Mouse (Mus musculus): ENCODE results near the gene Qars. TPM values are rescaled to one million over a fixed set of nuclear protein-coding genes. Genes with fewer than 3 reads are reported as not detected.

The Qars gene
- polyA plus RNA-seq, 1 experiment from 2014 or later: 138 TPM

- no peak overlapping the region for H3K9ac ChIP-seq (ENCODE audit: low read length)
- peaks cover 7% of the 10 kb centered on the region; the same call in 1 of the 2 replicates for H3K36me3 ChIP-seq (ENCODE audit: control insufficient read depth, insufficient read depth, low read length)
- H3K4me3 ChIP-seq (ENCODE audit: low read depth, low read length): no peak overlapping the region
- H3K4me1 ChIP-seq (ENCODE audit: control insufficient read depth, insufficient read depth, low read length): no peaks in the 10 kb centered on the region
- H3K4me2 ChIP-seq (ENCODE audit: low read depth, severe bottlenecking): no peak overlapping the region
- DNase-seq (ENCODE audit: low spot score): no peak
- ATAC-seq (ENCODE audit: insufficient number of reproducible peaks, low FRiP score, low TSS enrichment, low read depth): no peak
- H3K27ac ChIP-seq (replicated peaks; ENCODE audit: low read depth, low read length): no peak overlapping the region
- no peaks in the 10 kb centered on the region for H3K9me3 ChIP-seq (ENCODE audit: control insufficient read depth, low read length)
- WGBS: 70% methylated on average over 5 of the region's 5 CpGs
- H3K27me3 ChIP-seq (ENCODE audit: control insufficient read depth, insufficient read depth, low read length): no peaks in the 10 kb centered on the region
Observed at GRCm38 (mm10) chr9:108469430-108469829, 38.1 kb upstream of the Qars start.

GRCm38 (mm10) chr9:108469845-108470244, 37.7 kb upstream of the Qars start:
- no peak overlapping the region for H3K4me2 ChIP-seq (ENCODE audit: low read depth, severe bottlenecking)
- no peak for DNase-seq (ENCODE audit: low spot score)
- WGBS: 77% methylated on average over 4 of the region's 4 CpGs
- no peak overlapping the region for H3K27ac ChIP-seq (replicated peaks; ENCODE audit: low read depth, low read length)
- H3K4me3 ChIP-seq (ENCODE audit: low read depth, low read length): no peak overlapping the region
- peaks cover 7% of the 10 kb centered on the region; the same call in 1 of the 2 replicates for H3K36me3 ChIP-seq (ENCODE audit: control insufficient read depth, insufficient read depth, low read length)
- H3K9ac ChIP-seq (ENCODE audit: low read length): no peak overlapping the region
- no peaks in the 10 kb centered on the region for H3K27me3 ChIP-seq (ENCODE audit: control insufficient read depth, insufficient read depth, low read length)
- no peaks in the 10 kb centered on the region for H3K4me1 ChIP-seq (ENCODE audit: control insufficient read depth, insufficient read depth, low read length)
- no peak for ATAC-seq (ENCODE audit: insufficient number of reproducible peaks, low FRiP score, low TSS enrichment, low read depth)
- H3K9me3 ChIP-seq (ENCODE audit: control insufficient read depth, low read length): no peaks in the 10 kb centered on the region

- no peak overlapping the region for H3K4me3 ChIP-seq (ENCODE audit: low read depth, low read length)
- H3K9ac ChIP-seq (ENCODE audit: low read length): no peak overlapping the region
- H3K27me3 ChIP-seq (ENCODE audit: control insufficient read depth, insufficient read depth, low read length): no peaks in the 10 kb centered on the region
- no peak overlapping the region for H3K27ac ChIP-seq (replicated peaks; ENCODE audit: low read depth, low read length)
- no peaks in the 10 kb centered on the region for H3K36me3 ChIP-seq (ENCODE audit: control insufficient read depth, insufficient read depth, low read length)
- 67% methylated on average over 1 of the region's 1 CpGs for WGBS
- H3K9me3 ChIP-seq (ENCODE audit: control insufficient read depth, low read length): no peaks in the 10 kb centered on the region
- no peak for DNase-seq (ENCODE audit: low spot score)
- H3K4me2 ChIP-seq (ENCODE audit: low read depth, severe bottlenecking): no peak overlapping the region
- H3K4me1 ChIP-seq (ENCODE audit: control insufficient read depth, insufficient read depth, low read length): peaks cover 4% of the 10 kb centered on the region; the same call in 1 of the 2 replicates
- no peak for ATAC-seq (ENCODE audit: insufficient number of reproducible peaks, low FRiP score, low TSS enrichment, low read depth)
Observed at GRCm38 (mm10) chr9:108474528-108474927, 33.0 kb upstream of the Qars start.

- Histone ChIP-seq H3K27me3 (ENCODE audit: control insufficient read depth, insufficient read depth, low read length) (no peaks in the 10 kb centered on the region), H3K36me3 (ENCODE audit: control insufficient read depth, insufficient read depth, low read length) (peaks cover 6% of the 10 kb centered on the region; the same call in 1 of the 2 replicates), H3K9ac (ENCODE audit: low read length) (peak overlapping the region; percentile 28), H3K9me3 (ENCODE audit: control insufficient read depth, low read length) (no peaks in the 10 kb centered on the region), H3K4me1 (ENCODE audit: control insufficient read depth, insufficient read depth, low read length) (peaks cover 7% of the 10 kb centered on the region), H3K4me2 (ENCODE audit: low read depth, severe bottlenecking) (peak overlapping the region; percentile 37), H3K27ac (replicated peaks; ENCODE audit: low read depth, low read length) (peak overlapping the region; percentile 67), H3K4me3 (ENCODE audit: low read depth, low read length) (peak overlapping the region; percentile 31)
- WGBS: under 1% methylated on average over 20 of the region's 20 CpGs
- DNase-seq (ENCODE audit: low spot score): peak; percentile 90
- ATAC-seq (ENCODE audit: insufficient number of reproducible peaks, low FRiP score, low TSS enrichment, low read depth): no peak
Observed at GRCm38 (mm10) chr9:108478638-108479156, 28.8 kb upstream of the Qars start.

GRCm38 (mm10) chr9:108479241-108479640, 28.3 kb upstream of the Qars start:
- no peak for ATAC-seq (ENCODE audit: insufficient number of reproducible peaks, low FRiP score, low TSS enrichment, low read depth)

GRCm38 (mm10) chr9:108479721-108480351, 27.7 kb upstream of the Qars start, which contains the start of gene Lamb2:
TSS of gene Lamb2 (plus strand) at chr9:108479736.
- peak; percentile 46 for DNase-seq (ENCODE audit: low spot score)
- 14% methylated on average over 10 of the region's 10 CpGs for WGBS
- H3K4me2 ChIP-seq (ENCODE audit: low read depth, severe bottlenecking): peak within 1 kb of the TSS; percentile 72

More at GRCm38 (mm10) chr9:108479241-108479640, 28.3 kb upstream of the Qars start:
- Histone ChIP-seq H3K4me2 (ENCODE audit: low read depth, severe bottlenecking) (peak overlapping the region; percentile 37; the same call in 1 of the 2 replicates), H3K27ac (replicated peaks; ENCODE audit: low read depth, low read length) (peak overlapping the region; percentile 67; the same call in 1 of the 2 replicates), H3K4me3 (ENCODE audit: low read depth, low read length) (peak overlapping the region; percentile 31), H3K4me1 (ENCODE audit: control insufficient read depth, insufficient read depth, low read length) (peaks cover 7% of the 10 kb centered on the region), H3K27me3 (ENCODE audit: control insufficient read depth, insufficient read depth, low read length) (no peaks in the 10 kb centered on the region), H3K9ac (ENCODE audit: low read length) (peak overlapping the region; percentile 28; the same call in 1 of the 2 replicates), H3K9me3 (ENCODE audit: control insufficient read depth, low read length) (no peaks in the 10 kb centered on the region), H3K36me3 (ENCODE audit: control insufficient read depth, insufficient read depth, low read length) (peaks cover 8% of the 10 kb centered on the region; the same call in 1 of the 2 replicates)
- DNase-seq (ENCODE audit: low spot score): no peak
- 44% methylated on average over 11 of the region's 11 CpGs for WGBS

GRCm38 (mm10) chr9:108480813-108481519, 26.5 kb upstream of the Qars start:
- peaks cover 7% of the 10 kb centered on the region for H3K4me1 ChIP-seq (ENCODE audit: control insufficient read depth, insufficient read depth, low read length)
- no peaks in the 10 kb centered on the region for H3K9me3 ChIP-seq (ENCODE audit: control insufficient read depth, low read length)
- no peaks in the 10 kb centered on the region for H3K27me3 ChIP-seq (ENCODE audit: control insufficient read depth, insufficient read depth, low read length)
- ATAC-seq (ENCODE audit: insufficient number of reproducible peaks, low FRiP score, low TSS enrichment, low read depth) (no peak), DNase-seq (ENCODE audit: low spot score) (no peak)
- no peak overlapping the region for H3K4me3 ChIP-seq (ENCODE audit: low read depth, low read length)
- no peak overlapping the region for H3K4me2 ChIP-seq (ENCODE audit: low read depth, severe bottlenecking)
- H3K36me3 ChIP-seq (ENCODE audit: control insufficient read depth, insufficient read depth, low read length): peaks cover 10% of the 10 kb centered on the region; the same call in 1 of the 2 replicates
- H3K9ac ChIP-seq (ENCODE audit: low read length): no peak overlapping the region
- WGBS: 91% methylated on average over 28 of the region's 28 CpGs
- H3K27ac ChIP-seq (replicated peaks; ENCODE audit: low read depth, low read length): no peak overlapping the region

More at GRCm38 (mm10) chr9:108479721-108480351, 27.7 kb upstream of the Qars start, which contains the start of gene Lamb2:
- Histone ChIP-seq H3K4me3 (ENCODE audit: low read depth, low read length) (peak within 1 kb of the TSS; percentile 32), H3K36me3 (ENCODE audit: control insufficient read depth, insufficient read depth, low read length) (peaks cover 8% of the 10 kb centered on the region; the same call in 1 of the 2 replicates), H3K27me3 (ENCODE audit: control insufficient read depth, insufficient read depth, low read length) (no peaks in the 10 kb centered on the region), H3K4me1 (ENCODE audit: control insufficient read depth, insufficient read depth, low read length) (peaks cover 7% of the 10 kb centered on the region), H3K27ac (replicated peaks; ENCODE audit: low read depth, low read length) (peak within 1 kb of the TSS; percentile 67), H3K9me3 (ENCODE audit: control insufficient read depth, low read length) (no peaks in the 10 kb centered on the region), H3K9ac (ENCODE audit: low read length) (peak within 1 kb of the TSS; percentile 41)
- no peak for ATAC-seq (ENCODE audit: insufficient number of reproducible peaks, low FRiP score, low TSS enrichment, low read depth)

GRCm38 (mm10) chr9:108481520-108482210, 25.8 kb upstream of the Qars start:
- Histone ChIP-seq H3K4me2 (ENCODE audit: low read depth, severe bottlenecking) (no peak overlapping the region), H3K27me3 (ENCODE audit: control insufficient read depth, insufficient read depth, low read length) (no peaks in the 10 kb centered on the region), H3K9me3 (ENCODE audit: control insufficient read depth, low read length) (no peaks in the 10 kb centered on the region), H3K27ac (replicated peaks; ENCODE audit: low read depth, low read length) (no peak overlapping the region), H3K4me3 (ENCODE audit: low read depth, low read length) (no peak overlapping the region), H3K36me3 (ENCODE audit: control insufficient read depth, insufficient read depth, low read length) (peaks cover 10% of the 10 kb centered on the region; the same call in 1 of the 2 replicates), H3K4me1 (ENCODE audit: control insufficient read depth, insufficient read depth, low read length) (peaks cover 7% of the 10 kb centered on the region), H3K9ac (ENCODE audit: low read length) (no peak overlapping the region)
- ATAC-seq (ENCODE audit: insufficient number of reproducible peaks, low FRiP score, low TSS enrichment, low read depth): no peak
- WGBS: 91% methylated on average over 19 of the region's 19 CpGs
- DNase-seq (ENCODE audit: low spot score): no peak

Data from limb, embryonic 11.5 days (tissue).